In genomic region chr2:105375705-105376104, GRCm38 (mm10) we compare ENCODE assay signal across 24 mouse cellular contexts. TPM values are rescaled to one million over a fixed set of nuclear protein-coding genes. Genes with fewer than 3 reads are reported as not detected.
DNase-seq lines count a peak whose midpoint lies in the region; ATAC-seq lines count a peak whose summit lies in the region.
"Had no signal": no experiment of that assay in that cellular context is flagged by ENCODE, and none has a peak within 500 bp of the region (broad histone marks: within the 10 kb centered on the region; RNA-seq: fewer than 3 reads in every experiment).

No protein-coding gene starts in this region.

- peak; percentile 21 for DNase-seq in adrenal gland, postnatal 14 days
- no peak for DNase-seq in adrenal gland, postnatal 36 days
- no peak for DNase-seq in limb, embryonic 10.5 days (ENCODE audit: low spot score)
- peak; percentile 33 for DNase-seq in midbrain, embryonic 11.5 days (ENCODE audit: low spot score, missing footprints)
- no peak for DNase-seq in midbrain, embryonic 10.5 days (ENCODE audit: low spot score)
- DNase-seq in gonadal fat pad, adult 2 months (ENCODE audit: low read depth): peak; percentile 73
- DNase-seq in forebrain, embryonic 14.5 days (ENCODE audit: low spot score): no peak
- DNase-seq: adrenal gland, adult 2 months; B cell, adult 2 months; cerebellum, adult 11 months; cerebellum, adult 8-10 months; cerebellum, postnatal 14 days; gastrocnemius, postnatal 25 days; heart, adult 2 months; heart, postnatal 14 days had no signal

- H3K27me3 ChIP-seq in limb, embryonic 15.5 days: no peaks in the 10 kb centered on the region
- peaks cover 2% of the 10 kb centered on the region; the same call in 1 of the 2 replicates for H3K27me3 ChIP-seq in limb, embryonic 10.5 days (ENCODE audit: low read depth, poor library complexity, severe bottlenecking)
- peaks cover 6% of the 10 kb centered on the region; the same call in 1 of the 2 replicates for H3K27me3 ChIP-seq in midbrain, embryonic 11.5 days (ENCODE audit: control insufficient read depth, insufficient read depth, low read length)
- peaks cover 32% of the 10 kb centered on the region for H3K27me3 ChIP-seq in midbrain, embryonic 10.5 days (ENCODE audit: low read depth, poor library complexity, severe bottlenecking)
- H3K27me3 ChIP-seq in forebrain, embryonic 14.5 days (replicated peaks; ENCODE audit: control insufficient read depth, insufficient read depth, low read length): no peaks in the 10 kb centered on the region
- H3K27me3 ChIP-seq: Patski had no signal

- peaks cover 1% of the 10 kb centered on the region; the same call in 1 of the 2 replicates for H3K4me1 ChIP-seq in limb, embryonic 15.5 days
- peaks cover 2% of the 10 kb centered on the region; the same call in 1 of the 2 replicates for H3K4me1 ChIP-seq in limb, embryonic 10.5 days
- H3K4me1 ChIP-seq in midbrain, embryonic 11.5 days (ENCODE audit: control insufficient read depth, insufficient read depth, low read length): 0 out of 2 replicates have a peak, but pooled peaks cover 3% of the 10 kb centered on the region
- H3K4me1 ChIP-seq in midbrain, embryonic 10.5 days: peaks cover 11% of the 10 kb centered on the region
- H3K4me1 ChIP-seq in forebrain, embryonic 14.5 days (ENCODE audit: control insufficient read depth, insufficient read depth, low read length): no peaks in the 10 kb centered on the region

- WGBS in limb, embryonic 15.5 days: 59% methylated on average over 4 of the region's 4 CpGs
- 85% methylated on average over 4 of the region's 4 CpGs for WGBS in limb, embryonic 10.5 days
- WGBS in midbrain, embryonic 11.5 days: 86% methylated on average over 4 of the region's 4 CpGs
- 89% methylated on average over 4 of the region's 4 CpGs for WGBS in midbrain, embryonic 10.5 days
- 83% methylated on average over 4 of the region's 4 CpGs for WGBS in forebrain, embryonic 14.5 days

- no peak overlapping the region for H3K9ac ChIP-seq in limb, embryonic 15.5 days
- H3K9ac ChIP-seq in midbrain, embryonic 11.5 days (ENCODE audit: low read length): no peak overlapping the region
- no peak overlapping the region for H3K9ac ChIP-seq in forebrain, embryonic 14.5 days (ENCODE audit: low read length)
- H3K9ac ChIP-seq: heart, embryonic 15.5 days; hindbrain, embryonic 13.5 days had no signal

- H3K4me3 ChIP-seq in limb, embryonic 15.5 days: no peak overlapping the region
- H3K4me3 ChIP-seq in limb, embryonic 10.5 days: no peak overlapping the region
- no peak overlapping the region for H3K4me3 ChIP-seq in midbrain, embryonic 11.5 days (ENCODE audit: low read depth, low read length)
- no peak overlapping the region for H3K4me3 ChIP-seq in midbrain, embryonic 10.5 days
- H3K4me3 ChIP-seq in forebrain, embryonic 14.5 days (ENCODE audit: low read depth, low read length): no peak overlapping the region
- H3K4me3 ChIP-seq: erythroblast, embryonic 14.5 days; heart, adult 2 months; heart, embryonic 15.5 days; hindbrain, embryonic 13.5 days had no signal

- H3K36me3 ChIP-seq in limb, embryonic 15.5 days: no peaks in the 10 kb centered on the region
- no peaks in the 10 kb centered on the region for H3K36me3 ChIP-seq in limb, embryonic 10.5 days
- H3K36me3 ChIP-seq in midbrain, embryonic 11.5 days (ENCODE audit: control insufficient read depth, insufficient read depth, low read length): no peaks in the 10 kb centered on the region
- no peaks in the 10 kb centered on the region for H3K36me3 ChIP-seq in midbrain, embryonic 10.5 days
- H3K36me3 ChIP-seq in forebrain, embryonic 14.5 days (ENCODE audit: control insufficient read depth, insufficient read depth, low read length): no peaks in the 10 kb centered on the region
- H3K36me3 ChIP-seq: heart, embryonic 15.5 days; hindbrain, embryonic 13.5 days had no signal

- ATAC-seq in limb, embryonic 15.5 days (ENCODE audit: insufficient number of reproducible peaks, low FRiP score, low TSS enrichment, low read depth): no peak
- ATAC-seq in midbrain, embryonic 11.5 days (ENCODE audit: low FRiP score): no peak
- no peak for ATAC-seq in forebrain, embryonic 14.5 days
- ATAC-seq: activated CD4-positive, CD25-positive, alpha-beta regulatory T cell, adult 4 months; forebrain, embryonic 16.5 days; hindbrain, postnatal 0 days; Patski had no signal

- H3K4me2 ChIP-seq in limb, embryonic 15.5 days: no peak overlapping the region
- H3K4me2 ChIP-seq in midbrain, embryonic 11.5 days: no peak overlapping the region
- no peak overlapping the region for H3K4me2 ChIP-seq in forebrain, embryonic 14.5 days (ENCODE audit: low read length)
- H3K4me2 ChIP-seq: heart, embryonic 11.5 days; heart, embryonic 15.5 days; hindbrain, embryonic 13.5 days had no signal

- peak overlapping the region; percentile 74 for H3K27ac ChIP-seq in limb, embryonic 15.5 days
- H3K27ac ChIP-seq in limb, embryonic 10.5 days: no peak overlapping the region
- H3K27ac ChIP-seq in midbrain, embryonic 11.5 days (ENCODE audit: low read depth, low read length): no peak overlapping the region
- no peak overlapping the region for H3K27ac ChIP-seq in midbrain, embryonic 10.5 days (replicated peaks)
- no peak overlapping the region for H3K27ac ChIP-seq in forebrain, embryonic 14.5 days (ENCODE audit: low read depth, low read length)
- H3K27ac ChIP-seq: heart, adult 2 months; heart, embryonic 15.5 days; hindbrain, embryonic 13.5 days; hindbrain, postnatal 0 days had no signal

- no peaks in the 10 kb centered on the region for H3K9me3 ChIP-seq in limb, embryonic 15.5 days
- no peaks in the 10 kb centered on the region for H3K9me3 ChIP-seq in limb, embryonic 10.5 days (replicated peaks)
- H3K9me3 ChIP-seq in midbrain, embryonic 11.5 days (ENCODE audit: control insufficient read depth, low read length): no peaks in the 10 kb centered on the region
- H3K9me3 ChIP-seq in midbrain, embryonic 10.5 days (replicated peaks): no peaks in the 10 kb centered on the region
- no peaks in the 10 kb centered on the region for H3K9me3 ChIP-seq in forebrain, embryonic 14.5 days (replicated peaks; ENCODE audit: control insufficient read depth, low read length)
- H3K9me3 ChIP-seq: heart, embryonic 15.5 days; hindbrain, embryonic 13.5 days had no signal

RNA-seq across cellular contexts. Expression of gene Rcn1, which starts 23.4 kb away (rescaled TPM):
- 108 and 115 TPM in 2 replicates for total RNA-seq in adrenal gland, postnatal 14 days (2021)
- total RNA-seq in adrenal gland, postnatal 36 days (2021): 100 to 1,000 TPM in 1 of 2 experiments, 10 to 100 TPM in 1; 44.0 to 181 TPM
- 296 and 303 TPM in 2 replicates for polyA plus RNA-seq in limb, embryonic 15.5 days (2015; fragmentation: Nextera tagmentation; extraction: Ambion mirVana)
- 96.8 and 116 TPM in 2 replicates for polyA plus RNA-seq in limb, embryonic 10.5 days (2016; fragmentation: Nextera tagmentation; extraction: Ambion mirVana)
- 98.4 and 100 TPM in 2 replicates for polyA plus RNA-seq in midbrain, embryonic 11.5 days (2014; fragmentation: Nextera tagmentation; extraction: Ambion mirVana)
- 100 and 104 TPM in 2 replicates for polyA plus RNA-seq in midbrain, embryonic 10.5 days (2016; fragmentation: Nextera tagmentation; extraction: Ambion mirVana)
- 80.8 and 121 TPM in 2 replicates for polyA plus RNA-seq in gonadal fat pad, adult 2 months (2012; rRNA removed)
- polyA plus RNA-seq in forebrain, embryonic 14.5 days (2014; fragmentation: Nextera tagmentation; extraction: Ambion mirVana): 33.9 and 39.6 TPM in 2 replicates

Comparison
In these comparisons a context has a peak if more than half of its experiments do, and no peak if none do; other contexts are left out.
1. DNase-seq: peak in adrenal gland, postnatal 14 days (single experiment), midbrain, embryonic 11.5 days (single experiment) and gonadal fat pad, adult 2 months (single experiment); none in adrenal gland, postnatal 36 days (0 of 2), limb, embryonic 10.5 days (single experiment), midbrain, embryonic 10.5 days (single experiment) and forebrain, embryonic 14.5 days (single experiment).